Mouse (Mus musculus): ENCODE measurements around the gene Tmem63a.
A peak's percentile ranks its signal among the peaks of the same experiment; 100 is the strongest.
"Not testable (repeated sequence)": the region's sequence is repeated elsewhere in the genome, so short reads cannot be mapped to it uniquely, and the experiment has no call there.

Tmem63a gene

DNA sequence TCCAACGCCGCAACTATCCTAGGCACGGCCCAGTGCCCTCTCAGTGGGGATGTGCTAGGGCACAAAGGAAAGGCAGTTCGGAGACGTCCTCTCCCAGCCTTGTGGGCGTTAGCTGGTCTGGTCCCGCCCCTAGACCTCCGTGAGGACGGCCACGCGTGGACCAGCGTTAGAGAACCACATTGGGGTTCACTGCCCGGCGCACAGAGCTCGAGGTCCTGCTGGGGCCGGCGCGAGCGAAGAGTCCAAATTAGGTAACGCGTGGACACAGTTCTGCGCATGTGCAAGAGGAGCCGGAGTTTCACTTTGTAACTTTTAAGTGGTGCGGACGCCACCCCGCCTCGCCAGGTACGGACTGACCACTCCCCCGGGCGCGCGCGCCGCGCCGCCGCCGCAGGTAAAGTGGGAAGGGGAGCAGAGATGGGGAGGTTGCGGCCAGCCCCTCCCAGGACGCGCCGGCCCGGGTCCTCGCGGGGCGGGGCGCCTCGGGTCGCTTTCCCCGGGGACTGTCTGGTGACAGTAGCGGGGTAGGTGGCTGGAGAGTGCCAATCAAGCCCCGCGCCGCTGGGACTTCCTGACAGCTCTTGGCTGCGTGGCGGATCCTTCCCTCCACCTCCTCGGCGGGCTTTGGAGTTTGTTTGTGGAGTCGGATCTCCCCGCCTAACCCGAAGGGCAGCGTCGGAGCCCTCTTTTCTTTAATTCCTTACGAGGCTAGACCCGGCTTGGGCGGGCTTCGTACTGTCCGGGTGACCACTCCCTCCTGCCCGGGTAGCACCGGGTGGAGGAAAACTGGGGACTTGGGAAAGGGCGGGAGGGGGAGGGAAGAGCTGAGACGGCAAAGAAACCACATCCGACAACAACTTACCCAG, at the start of gene Tmem63a:
Gene Tmem63a, plus strand, starts transcription at position 179 of the 866 bp plus-strand sequence.
- peak; percentile 88 for DNase-seq

- no peak for DNase-seq
These were observed 49.3 kb upstream of the Tmem63a start, which contains the start of gene Lefty2 for GRCm38 (mm10) chr1:180892808-180893207. Lefty2 (plus strand) TSS chr1:180893108.

DNA sequence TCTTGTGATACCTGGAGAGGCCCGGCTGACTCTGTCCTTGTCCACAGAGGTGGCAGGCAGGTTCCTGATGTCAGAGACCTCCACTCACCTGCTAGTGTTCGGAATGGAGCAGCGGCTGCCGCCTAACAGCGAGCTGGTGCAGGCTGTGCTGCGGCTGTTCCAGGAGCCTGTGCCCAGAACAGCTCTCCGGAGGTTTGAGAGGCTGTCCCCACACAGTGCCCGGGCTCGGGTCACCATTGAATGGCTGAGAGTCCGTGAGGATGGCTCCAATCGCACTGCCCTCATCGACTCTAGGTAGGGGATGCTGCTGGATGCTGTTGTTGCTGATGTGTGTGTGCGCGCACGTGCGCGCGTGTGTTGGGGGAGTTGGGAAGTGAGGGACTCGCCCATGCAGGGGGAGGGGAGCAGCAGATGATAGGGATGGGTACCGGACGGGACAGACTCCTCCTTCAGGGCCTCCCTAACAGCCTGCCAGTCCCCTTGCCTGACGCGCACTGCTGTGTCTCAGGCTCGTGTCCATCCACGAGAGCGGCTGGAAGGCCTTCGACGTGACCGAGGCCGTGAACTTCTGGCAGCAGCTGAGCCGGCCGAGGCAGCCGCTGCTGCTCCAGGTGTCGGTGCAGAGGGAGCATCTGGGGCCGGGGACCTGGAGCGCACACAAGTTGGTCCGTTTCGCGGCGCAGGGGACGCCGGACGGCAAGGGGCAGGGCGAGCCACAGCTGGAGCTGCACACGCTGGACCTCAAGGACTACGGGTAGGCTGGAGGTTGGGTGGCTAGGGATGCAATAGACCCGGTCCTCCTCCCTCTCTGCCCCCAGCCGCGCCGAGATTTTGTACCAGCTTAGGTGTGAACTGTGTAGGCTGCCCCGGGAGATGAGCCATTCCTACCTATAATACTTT, 47.8 kb upstream of the Tmem63a start:
- DNase-seq = not testable (repeated sequence)

- DNase-seq = peak; percentile 48
These were observed 41.0 kb upstream of the Tmem63a start for GRCm38 (mm10) chr1:180901107-180901506.

- no peak for DNase-seq
These were observed 39.2 kb upstream of the Tmem63a start for GRCm38 (mm10) chr1:180902915-180903314.

- DNase-seq = no peak
These were observed 38.5 kb upstream of the Tmem63a start for GRCm38 (mm10) chr1:180903666-180904038.

- peak; percentile 95 for DNase-seq
These were observed 37.9 kb upstream of the Tmem63a start, which contains the start of gene Pycr2 for GRCm38 (mm10) chr1:180904039-180904814. Pycr2 (plus strand) TSS chr1:180904293.

DNA sequence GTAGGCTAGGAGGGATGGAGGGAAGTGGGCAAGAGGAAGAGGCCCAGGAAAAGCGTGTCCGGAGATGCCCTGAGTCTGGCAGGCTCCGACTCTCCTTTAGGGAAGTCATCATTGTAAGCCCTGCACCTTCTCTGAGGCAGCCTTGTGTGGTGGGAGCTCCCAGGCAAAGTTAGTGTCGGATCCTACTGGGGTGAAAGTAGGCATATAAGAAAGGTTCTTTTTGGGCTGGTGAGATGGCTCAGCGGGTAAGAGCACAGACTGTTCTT, 37.4 kb upstream of the Tmem63a start:
- DNase-seq = no peak

DNA sequence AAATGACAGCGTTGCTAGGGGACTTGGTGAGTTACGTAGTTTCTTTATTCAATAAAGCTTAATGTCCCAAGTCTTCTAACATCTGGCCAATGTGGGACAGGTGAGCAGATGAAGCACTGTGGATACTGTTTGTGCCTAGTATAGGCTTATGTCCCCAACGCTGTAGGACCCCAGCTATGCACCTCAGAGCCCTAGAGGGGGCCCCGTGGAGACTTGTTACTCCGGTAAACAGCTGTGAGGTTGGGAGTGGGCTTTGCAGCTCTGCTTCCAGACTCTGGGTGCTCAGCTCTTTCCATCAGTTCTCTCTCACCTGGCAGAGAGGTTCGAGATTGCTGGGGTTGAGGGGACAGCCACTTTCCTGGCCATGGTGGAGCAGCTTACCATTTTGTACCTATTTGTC, 36.8 kb upstream of the Tmem63a start:
- no peak for DNase-seq

GRCm38 (mm10) chr1:180905876-180906275, 36.3 kb upstream of the Tmem63a start:
- no peak for DNase-seq

- no peak for DNase-seq
These were observed 35.5 kb upstream of the Tmem63a start for GRCm38 (mm10) chr1:180906461-180907147.

DNA sequence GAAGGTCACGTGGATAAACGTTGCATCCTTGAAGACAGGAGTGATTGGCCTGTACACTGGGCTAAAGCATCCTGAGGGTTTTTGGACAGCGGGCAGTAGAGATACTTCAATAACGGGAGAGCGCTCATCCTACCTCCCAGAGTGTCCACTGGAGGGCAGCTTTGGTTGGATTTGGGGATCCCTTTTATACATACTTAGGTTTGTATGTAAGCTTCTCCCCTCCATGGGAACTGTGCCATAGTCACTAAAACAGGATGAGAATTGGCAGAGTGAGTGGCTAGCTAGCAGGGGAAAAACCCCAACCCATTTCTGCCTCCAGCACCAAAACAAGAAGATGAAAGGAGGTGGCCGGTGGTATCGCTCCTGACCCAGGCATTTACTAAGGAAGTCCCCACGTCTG, 31.0 kb upstream of the Tmem63a start:
- DNase-seq = no peak

GRCm38 (mm10) chr1:180911653-180912287, 30.4 kb upstream of the Tmem63a start:
- DNase-seq = no peak

DNA sequence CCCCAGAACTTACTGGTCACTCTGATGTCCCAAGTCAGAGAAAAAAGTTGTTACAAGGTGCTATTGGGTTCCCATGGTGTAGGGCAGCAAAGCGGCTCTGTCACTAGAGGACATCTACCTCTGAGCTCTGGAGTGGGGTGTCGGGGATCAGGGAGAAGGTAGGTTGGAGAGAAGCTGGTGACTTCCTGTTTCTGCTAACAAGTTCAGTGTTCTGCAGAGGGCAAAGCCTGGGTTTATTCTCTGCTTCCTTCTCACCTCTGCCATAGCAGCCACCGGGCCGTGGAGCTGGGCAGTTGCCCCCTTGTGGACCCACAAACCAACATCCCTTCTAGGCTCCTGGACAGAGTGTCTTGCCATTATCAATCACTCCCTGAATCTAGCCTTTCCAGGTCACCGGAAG, 29.4 kb upstream of the Tmem63a start:
- no peak for DNase-seq

DNA sequence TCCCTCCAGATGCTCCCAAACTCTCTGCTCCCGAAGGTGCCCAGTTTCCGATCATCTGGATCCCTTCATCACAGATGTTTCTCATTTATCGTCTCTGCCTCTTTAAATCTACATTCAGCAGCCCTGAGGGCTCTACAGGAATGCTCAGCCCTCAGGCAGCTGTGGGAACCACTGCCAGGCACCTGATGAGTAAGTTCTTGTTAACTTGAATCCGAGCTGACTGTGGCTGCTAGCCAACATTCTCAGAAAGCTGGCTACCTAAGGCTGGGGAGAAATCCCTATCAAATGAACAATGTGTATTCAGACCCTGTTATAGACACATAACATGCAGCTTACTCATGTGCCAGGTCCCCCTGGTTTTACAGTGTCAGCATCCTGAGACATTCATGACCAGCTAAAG, 28.3 kb upstream of the Tmem63a start:
- no peak for DNase-seq

DNA sequence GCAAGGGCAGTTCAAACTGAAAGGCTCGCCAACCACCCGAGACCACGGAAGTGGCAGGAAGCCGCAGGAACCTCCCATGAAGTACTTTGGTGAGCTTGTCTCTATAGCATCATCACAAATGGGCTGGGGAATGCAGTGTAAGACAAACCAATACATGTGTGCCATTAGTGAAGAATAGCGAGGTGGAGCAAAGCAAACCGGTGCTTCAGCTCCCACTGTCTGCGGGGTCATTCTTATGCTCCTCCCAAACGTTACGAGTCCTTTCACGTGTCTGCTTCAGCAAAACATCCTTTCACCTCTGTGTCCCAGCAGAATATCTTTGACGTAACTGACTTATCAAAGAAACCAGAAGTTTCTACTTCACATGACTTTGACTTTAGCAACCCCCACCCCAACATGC, 25.7 kb upstream of the Tmem63a start:
- no peak for DNase-seq

- no peak for DNase-seq
These were observed 25.1 kb upstream of the Tmem63a start for GRCm38 (mm10) chr1:180917053-180917452.

GRCm38 (mm10) chr1:180919686-180920085, 22.5 kb upstream of the Tmem63a start:
- no peak for DNase-seq

DNA sequence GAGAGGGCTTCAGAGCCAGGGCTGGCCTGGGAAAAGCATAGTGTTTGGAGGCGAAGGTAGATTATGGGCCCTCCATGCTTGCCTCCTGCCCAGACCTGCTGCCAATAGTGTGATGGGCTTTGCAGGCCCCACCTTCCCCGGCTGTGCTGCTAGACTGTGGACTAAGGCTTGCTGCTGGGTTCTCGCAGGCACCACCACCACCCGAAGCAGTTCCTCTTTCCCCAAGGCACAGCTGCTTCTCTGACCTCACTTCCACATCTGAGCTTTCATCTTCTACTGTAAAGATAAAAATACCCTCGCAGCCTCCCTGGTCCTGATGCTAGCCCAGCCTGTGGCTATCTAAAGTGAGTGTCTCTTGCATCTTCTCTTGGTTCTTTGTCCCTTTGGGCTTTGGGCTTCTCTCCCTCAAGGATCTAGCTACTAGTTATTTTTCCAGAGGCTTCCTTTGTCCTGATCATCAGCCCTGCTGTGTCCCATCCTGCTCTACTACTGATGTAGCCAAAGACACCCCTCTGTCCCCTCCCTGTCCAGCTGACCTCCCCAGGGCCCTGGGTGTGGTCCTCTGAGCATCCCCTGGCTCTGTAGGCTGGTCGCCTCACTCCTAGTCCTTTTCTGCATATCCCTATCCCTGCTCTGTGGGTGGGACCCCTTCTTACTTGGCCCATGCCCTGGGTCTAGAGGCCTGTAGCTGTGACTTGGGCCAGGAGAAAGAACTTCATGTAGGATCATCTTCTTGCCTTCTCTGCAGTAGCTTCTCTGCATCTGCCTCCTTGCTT, 19.7 kb upstream of the Tmem63a start:
- DNase-seq = no peak

- DNase-seq = no peak
These were observed 17.4 kb upstream of the Tmem63a start for GRCm38 (mm10) chr1:180924737-180925136.

DNA sequence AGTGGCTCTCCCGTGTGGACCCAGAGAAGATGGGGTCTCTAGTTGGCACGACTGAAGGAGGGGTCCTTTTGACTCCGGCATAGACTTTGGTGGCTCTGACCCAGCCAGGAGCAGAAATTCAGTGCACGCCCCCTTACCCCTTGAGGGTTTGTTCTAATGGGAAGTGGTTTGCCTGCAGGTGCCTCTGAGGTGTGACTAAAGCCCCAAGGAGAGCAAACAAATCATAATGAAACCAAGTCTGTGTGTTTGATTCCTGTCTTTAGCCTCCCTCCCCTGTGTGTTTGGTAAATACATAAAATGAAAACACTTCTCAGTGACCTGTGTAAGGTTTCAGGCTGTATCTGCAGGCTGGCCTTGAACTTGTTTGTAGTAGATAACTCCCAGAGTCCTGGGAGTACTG, 15.9 kb upstream of the Tmem63a start:
- DNase-seq = no peak

Measured in kidney, adult 9 months (tissue).